Mouse (Mus musculus) layer of hippocampus, postnatal 10 days (tissue): ENCODE data around the gene Pan3. TPM values are rescaled to one million over a fixed set of nuclear protein-coding genes. Genes with fewer than 3 reads are reported as not detected.
"Not testable (repeated sequence)": the region's sequence is repeated elsewhere in the genome, so short reads cannot be mapped to it uniquely, and the experiment has no call there.

Experiments used
- DNase-seq, 2 experiments: peaks; one replicate each; pipeline ENCODE4 v3.0.0; 2021; ENCODE audit warnings: low spot score in 2 of 2
- total RNA-seq, 2 experiments: library from RNA; stranded (reverse); gene quantifications; 2 replicates each; pipeline ENCODE4 v1.2.3; 2021

The Pan3 gene
- total RNA-seq, 2 experiments from 2014 or later = 86.9 to 89.7 TPM

DNA sequence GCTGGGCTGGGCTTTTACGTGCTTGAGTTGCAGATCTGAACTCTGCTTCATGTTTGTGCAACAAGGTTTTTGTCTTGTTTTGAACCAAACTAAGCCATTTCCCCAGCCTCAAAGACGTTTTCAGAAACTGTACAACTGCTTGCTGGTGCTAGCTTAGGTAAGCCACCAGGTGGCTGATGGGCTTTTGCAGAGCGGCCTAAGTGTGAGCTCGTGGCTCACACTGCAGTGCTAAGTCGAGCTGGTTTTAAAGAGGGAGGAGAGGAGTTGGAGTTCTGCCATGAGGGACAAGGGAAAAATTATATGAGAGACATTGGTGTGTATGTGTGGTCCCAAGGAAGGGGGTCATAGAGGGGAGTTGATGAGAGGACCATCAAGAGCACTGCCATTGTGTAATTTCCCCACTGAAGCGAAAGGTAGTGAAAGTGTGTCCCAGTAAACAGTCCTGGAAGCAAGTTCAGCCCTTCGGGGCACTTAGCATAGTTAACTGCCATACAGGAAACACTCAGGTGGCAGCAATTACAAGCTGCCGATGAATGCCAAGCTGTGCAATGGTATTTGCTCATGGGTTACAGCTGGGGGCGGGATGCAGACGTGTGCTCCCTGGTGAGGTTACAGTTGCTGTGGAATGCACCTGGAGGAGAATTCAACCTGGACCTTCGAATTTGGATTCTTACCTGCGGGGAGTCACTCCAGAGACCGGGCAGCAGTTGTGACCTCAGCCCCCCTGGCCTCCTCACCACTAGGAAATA is 122.1 kb downstream of the Pan3 start:
- no peak for DNase-seq

DNA sequence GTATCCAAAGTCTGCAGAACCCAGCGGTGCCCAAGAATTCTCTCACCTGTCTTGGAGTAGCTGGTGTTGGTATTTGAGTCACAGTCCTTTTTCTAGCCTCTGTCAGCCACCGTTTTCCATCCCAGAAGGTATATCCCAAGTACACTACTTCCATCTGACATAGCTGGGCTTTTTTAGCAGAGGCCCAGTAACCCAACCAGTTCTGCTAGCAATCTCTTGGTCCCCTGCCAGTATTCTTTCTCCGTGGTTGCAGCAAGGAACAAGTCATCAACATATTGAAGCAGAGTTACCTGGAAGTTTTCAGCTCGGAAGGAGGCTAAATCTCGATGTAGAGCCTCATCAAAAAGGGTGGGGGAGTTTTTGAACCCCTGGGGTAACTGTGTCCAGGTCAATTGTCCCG is 127.7 kb downstream of the Pan3 start:
- DNase-seq = not testable (repeated sequence)

- no peak for DNase-seq
Observed at GRCm38 (mm10) chr5:147563511-147564139, 133.7 kb downstream of the Pan3 start.

- DNase-seq = no peak
Observed at GRCm38 (mm10) chr5:147564140-147564590, 134.2 kb downstream of the Pan3 start.

GRCm38 (mm10) chr5:147565444-147565843 is 135.5 kb downstream of the Pan3 start:
- no peak for DNase-seq

DNA sequence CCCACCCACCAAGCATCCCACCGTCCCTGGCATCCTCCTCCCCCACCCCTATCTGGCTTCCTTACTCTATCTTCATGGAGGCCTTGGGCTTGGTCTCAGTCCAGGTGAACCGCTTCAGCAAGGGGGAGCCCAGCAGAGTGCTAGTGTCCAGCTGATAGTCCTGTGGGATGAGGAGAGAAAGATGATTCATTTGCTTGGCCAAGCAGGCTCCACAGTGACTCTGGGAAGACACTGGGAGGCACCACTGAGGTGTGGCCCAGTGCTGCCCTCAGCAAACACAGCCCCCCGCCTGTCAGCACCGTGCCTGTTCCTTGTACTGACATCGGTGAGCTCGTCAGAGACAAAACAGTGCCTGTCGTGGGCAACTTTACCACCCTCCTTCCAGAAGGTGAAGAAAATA is 136.4 kb downstream of the Pan3 start:
- DNase-seq = no peak

GRCm38 (mm10) chr5:147572695-147573094 is 142.7 kb downstream of the Pan3 start:
- no peak for DNase-seq

DNA sequence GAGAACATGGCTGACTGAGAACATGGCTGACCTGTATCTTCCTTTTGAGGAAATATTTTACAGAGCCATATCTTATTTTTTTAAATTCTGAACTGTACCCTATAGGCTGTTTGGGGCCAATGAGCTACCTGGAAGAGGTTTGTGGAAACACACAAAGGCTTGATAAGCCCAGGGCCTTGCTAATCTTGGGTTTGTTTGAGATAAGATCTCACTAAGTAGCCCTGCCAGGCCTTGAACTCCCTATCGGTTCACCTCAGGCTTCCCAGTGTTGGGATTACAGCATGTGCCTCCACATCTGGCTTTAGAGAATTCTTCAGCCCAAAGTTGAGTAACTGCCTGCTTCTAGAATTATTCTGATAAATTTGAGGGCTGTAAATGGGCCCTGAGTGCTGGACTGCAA is 143.6 kb downstream of the Pan3 start:
- no peak for DNase-seq

DNA sequence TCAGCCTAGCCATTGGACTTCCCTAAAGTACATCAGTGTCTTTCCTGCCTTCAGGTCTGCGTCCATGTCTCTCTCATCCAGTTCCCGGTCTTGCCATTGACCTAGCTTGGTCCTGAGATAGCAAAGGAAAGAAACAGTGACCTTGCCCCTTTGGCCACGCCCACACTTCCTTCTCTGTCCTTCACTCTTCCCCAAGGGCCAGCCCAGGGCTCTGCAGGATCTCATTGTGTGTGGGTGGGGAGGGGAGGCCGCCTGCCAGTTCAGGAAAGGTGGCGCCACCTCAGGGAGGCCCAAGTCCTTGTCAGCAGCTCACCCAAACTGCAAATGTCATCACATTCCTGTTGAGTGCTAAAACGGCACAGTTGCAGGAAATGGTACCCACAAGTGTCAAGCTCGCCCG is 144.6 kb downstream of the Pan3 start:
- DNase-seq = no peak

DNA sequence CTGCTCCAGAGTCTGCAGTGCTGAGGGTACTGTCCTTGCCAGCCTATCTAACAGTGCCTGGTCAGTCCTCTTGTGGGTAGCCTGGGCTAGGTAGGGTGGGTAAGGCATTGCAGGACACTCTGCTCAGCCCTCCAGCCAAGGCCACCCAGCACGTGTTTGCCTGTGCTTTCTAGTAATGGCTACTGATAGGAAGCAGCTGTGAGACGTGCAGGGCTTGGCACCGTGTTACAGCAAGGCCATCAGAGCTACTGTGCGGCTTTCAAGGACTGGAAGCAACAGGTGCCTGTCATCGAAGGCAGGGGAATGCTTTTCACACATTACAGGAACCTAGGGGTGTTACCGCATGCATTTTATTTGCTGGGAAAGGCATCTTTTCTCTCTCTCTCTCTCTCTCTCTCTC is 147.0 kb downstream of the Pan3 start:
- no peak for DNase-seq

DNA sequence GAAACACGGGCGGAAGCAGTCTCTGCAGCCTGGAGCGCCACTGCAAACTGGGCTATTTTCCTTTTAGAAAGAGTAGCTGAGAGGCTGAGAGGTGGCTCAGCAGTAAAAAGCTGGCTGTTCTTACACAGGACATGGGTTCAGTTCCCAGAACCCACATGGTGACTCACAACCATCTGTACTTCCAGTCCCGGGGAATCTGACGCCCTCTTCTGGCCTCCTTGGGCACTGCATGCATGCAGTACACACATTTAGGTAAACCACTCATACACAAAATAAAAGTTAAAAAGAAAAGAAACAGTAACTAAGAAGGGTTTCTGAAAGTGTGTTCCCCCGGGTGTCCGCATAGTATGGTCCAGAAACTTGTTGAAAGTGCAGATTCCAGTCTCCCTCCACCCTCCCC is 149.2 kb downstream of the Pan3 start:
- no peak for DNase-seq

- DNase-seq = no peak
Observed at GRCm38 (mm10) chr5:147579691-147580090, 149.7 kb downstream of the Pan3 start.

DNA sequence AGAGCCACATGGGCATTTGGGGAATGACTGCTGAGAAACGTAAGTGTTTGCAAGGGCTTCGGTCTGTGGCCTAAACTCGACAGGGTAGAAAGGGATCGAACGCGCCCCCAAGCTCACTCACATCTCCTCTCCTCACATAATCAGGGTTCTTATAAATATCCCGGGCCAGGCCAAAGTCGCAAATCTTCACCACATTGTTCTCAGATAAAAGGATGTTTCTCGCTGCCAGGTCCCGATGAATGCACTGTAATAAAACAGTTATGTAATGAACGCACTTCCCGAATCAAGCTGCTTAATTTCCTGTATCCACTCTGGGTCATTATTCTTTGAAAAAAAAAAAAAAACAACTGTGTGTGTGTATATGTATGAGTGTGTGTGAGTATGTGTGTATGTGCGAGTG is 150.2 kb downstream of the Pan3 start:
- no peak for DNase-seq

- DNase-seq = peak; percentile 85 to 87
Observed at GRCm38 (mm10) chr5:147583702-147584298, 153.8 kb downstream of the Pan3 start.

DNA sequence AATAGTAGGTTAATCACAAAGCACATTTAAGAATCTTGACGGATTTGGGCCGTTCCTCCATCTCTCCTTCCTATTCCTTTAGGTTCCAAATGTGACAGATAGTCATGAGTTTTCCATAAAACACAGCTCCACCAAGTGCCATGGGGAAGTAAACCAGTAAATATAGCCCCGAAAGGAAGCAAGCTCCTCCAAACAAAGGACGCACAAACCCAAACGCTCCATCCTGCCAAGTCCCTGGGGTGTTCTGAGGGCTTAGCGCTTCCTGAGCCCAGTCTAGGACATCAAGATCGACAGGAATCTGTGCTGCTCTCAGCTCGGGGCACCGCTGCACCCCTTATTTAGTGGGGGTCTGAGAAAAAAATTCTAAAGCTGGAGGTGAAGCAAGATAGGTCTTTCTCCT is 154.7 kb downstream of the Pan3 start:
- DNase-seq = no peak

DNA sequence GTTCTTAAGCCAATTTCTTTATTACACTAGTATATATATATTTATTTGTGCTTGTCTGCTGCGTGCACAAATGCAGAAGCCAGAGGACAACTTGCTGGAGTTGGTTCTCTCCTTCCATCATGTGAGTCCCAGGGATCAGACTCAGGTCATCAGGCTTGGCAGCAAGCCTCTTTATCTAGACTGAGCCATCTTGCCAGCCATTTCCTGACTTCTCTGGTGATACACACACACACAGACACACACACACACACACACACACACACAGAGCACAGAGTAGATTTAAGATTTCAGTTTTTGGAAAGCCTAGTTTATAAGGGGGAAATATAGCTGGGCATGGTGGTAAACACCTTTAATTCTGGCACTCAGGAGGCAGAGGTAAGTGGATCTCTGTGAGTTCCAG is 155.1 kb downstream of the Pan3 start:
- DNase-seq = no peak

GRCm38 (mm10) chr5:147589814-147590213 is 159.9 kb downstream of the Pan3 start:
- DNase-seq = no peak

DNA sequence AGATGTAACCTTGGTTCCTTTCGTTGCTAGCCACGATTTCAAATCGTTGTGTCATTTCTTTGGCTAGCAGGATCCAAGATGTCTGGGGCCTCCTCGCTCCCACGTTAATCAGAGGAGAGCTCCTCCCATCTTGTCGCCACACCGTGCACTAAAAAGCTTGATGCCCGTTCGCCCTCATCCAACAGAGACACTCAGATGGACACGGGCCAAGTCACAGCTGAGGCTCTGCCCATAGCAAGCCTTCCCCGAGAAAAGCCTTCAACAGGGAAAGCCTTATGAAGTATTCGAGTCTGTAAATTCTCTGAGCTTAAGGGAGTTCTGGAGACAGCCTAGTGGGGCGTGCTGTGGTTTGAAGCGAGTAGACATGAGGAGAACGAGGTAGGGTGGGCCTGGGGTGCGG is 167.9 kb downstream of the Pan3 start:
- DNase-seq = no peak
